Mouse (Mus musculus): Measurements from ENCODE around the gene Cngb1. TPM values are rescaled to one million over a fixed set of nuclear protein-coding genes. Genes with fewer than 3 reads are reported as not detected.
"Not testable (repeated sequence)": the region's sequence is repeated elsewhere in the genome, so short reads cannot be mapped to it uniquely, and the experiment has no call there.

Cngb1 gene
- polyA plus RNA-seq, 1 experiment from 2014 or later, result 0.04 TPM

GRCm38 (mm10) chr8:95255611-95256010, 50.8 kb downstream of the Cngb1 start:
- Histone ChIP-seq H3K4me1 (0 out of 2 replicates have a peak, but pooled peaks cover 5% of the 10 kb centered on the region), H3K36me3 (no peaks in the 10 kb centered on the region), H3K4me3 (no peak overlapping the region), H3K27ac (no peak overlapping the region), H3K27me3 (ENCODE audit: low read depth, poor library complexity, severe bottlenecking) (no peaks in the 10 kb centered on the region), H3K9me3 (replicated peaks) (no peaks in the 10 kb centered on the region)
- 82% methylated on average over 10 of the region's 10 CpGs for WGBS
- no peak for DNase-seq (ENCODE audit: low spot score)

DNA sequence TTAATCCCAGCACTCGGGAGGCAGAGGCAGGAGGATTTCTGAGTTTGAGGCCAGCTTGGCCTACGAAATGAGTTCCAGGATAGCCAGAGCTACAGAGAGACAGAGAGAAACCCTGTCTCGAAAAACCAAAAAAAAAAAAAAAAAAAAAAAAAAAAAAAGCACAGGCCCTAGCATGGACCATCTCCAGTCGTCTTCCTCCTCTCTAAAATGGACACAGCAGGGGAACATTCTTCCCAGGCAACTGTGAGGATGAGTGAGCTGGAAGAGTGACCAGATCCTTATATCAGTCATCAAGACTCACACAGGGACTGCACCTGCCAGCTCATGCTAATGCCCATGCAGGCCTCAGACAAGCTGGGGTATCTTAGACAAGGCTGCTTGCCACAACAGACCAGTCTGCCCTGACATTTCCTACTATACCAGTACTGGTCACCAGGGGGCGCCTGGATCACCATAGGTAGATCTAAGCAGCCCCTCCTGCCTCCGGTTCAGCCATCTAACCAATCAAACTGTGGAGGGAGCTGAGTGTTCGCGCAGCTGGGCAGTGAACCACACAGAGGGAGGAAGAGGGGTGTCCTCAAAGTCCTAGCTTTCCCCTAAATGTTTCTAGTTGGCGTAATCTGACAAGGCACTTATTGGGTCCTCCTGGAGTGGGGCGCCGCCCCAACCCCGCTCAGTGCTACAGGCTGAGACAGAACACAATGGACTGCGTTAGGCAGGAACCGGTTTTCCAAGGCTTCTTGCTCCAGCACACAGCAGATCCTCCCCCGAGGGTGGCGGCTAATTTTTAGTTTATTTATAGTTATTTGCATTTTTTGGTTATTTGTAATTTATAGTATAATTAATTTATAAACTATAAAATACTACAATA, 51.6 kb downstream of the Cngb1 start:
- 25% methylated on average over 16 of the region's 16 CpGs for WGBS

DNA sequence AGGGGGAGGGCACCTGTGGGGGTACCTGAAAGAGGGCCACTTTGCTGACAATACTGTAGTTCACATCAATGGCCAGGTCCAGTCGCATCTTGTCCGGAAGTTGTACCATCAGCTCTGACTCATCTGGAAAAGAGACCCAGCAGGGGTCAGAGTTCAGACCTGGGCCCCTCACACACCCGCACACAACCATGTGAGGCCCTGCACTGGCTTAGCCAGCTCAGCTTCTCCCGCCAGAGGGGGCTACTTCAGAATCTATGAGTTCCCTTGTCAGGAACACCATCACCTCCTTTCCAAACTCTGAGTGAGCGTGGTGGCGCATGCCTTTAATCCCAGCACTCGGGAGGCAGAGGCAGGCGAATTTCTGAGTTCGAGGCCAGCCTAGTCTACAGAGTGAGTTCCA, 54.3 kb downstream of the Cngb1 start:
- 67% methylated on average over 9 of the region's 9 CpGs for WGBS
- H3K27me3 ChIP-seq (ENCODE audit: low read depth, poor library complexity, severe bottlenecking), result no peaks in the 10 kb centered on the region
- no peak overlapping the region for H3K4me3 ChIP-seq
- no peaks in the 10 kb centered on the region for H3K36me3 ChIP-seq
- H3K27ac ChIP-seq, result no peak overlapping the region
- DNase-seq (ENCODE audit: low spot score), result no peak
- H3K9me3 ChIP-seq (replicated peaks), result no peaks in the 10 kb centered on the region
- 0 out of 2 replicates have a peak, but pooled peaks cover 5% of the 10 kb centered on the region for H3K4me1 ChIP-seq

More for the DNA sequence above, 51.6 kb downstream of the Cngb1 start:
- DNase-seq (ENCODE audit: low spot score), result peak; percentile 96
- Histone ChIP-seq H3K27me3 (ENCODE audit: low read depth, poor library complexity, severe bottlenecking) (no peaks in the 10 kb centered on the region), H3K4me1 (0 out of 2 replicates have a peak, but pooled peaks cover 5% of the 10 kb centered on the region), H3K27ac (peak overlapping the region; percentile 76; the same call in 1 of the 2 replicates), H3K36me3 (no peaks in the 10 kb centered on the region), H3K9me3 (replicated peaks) (no peaks in the 10 kb centered on the region), H3K4me3 (peak overlapping the region; percentile 45)

DNA sequence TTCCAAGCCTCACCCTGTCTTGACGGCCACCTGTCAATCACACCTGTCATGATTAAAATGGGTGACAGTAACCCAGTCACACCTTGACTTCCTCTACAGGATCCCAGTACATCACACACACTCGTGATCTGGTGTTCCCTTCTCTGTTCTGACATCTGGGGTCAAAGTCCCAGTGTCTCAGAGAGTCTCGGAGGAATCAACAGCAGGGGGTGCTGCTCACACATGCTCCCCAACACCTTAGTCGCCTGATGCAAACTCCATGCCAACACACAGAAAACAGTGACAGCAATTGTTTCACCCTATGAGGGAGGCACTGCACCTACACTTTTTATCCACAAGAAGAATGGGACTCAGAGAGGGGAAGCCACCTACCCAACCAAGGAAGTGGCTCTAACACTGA, 56.5 kb downstream of the Cngb1 start:
- Histone ChIP-seq H3K27ac (no peak overlapping the region), H3K4me3 (no peak overlapping the region), H3K9me3 (replicated peaks) (no peaks in the 10 kb centered on the region), H3K27me3 (ENCODE audit: low read depth, poor library complexity, severe bottlenecking) (no peaks in the 10 kb centered on the region), H3K4me1 (0 out of 2 replicates have a peak, but pooled peaks cover 3% of the 10 kb centered on the region), H3K36me3 (no peaks in the 10 kb centered on the region)
- DNase-seq (ENCODE audit: low spot score), result no peak
- WGBS, result 61% methylated on average over 4 of the region's 4 CpGs

- DNase-seq (ENCODE audit: low spot score), result no peak
- WGBS, result 76% methylated on average over 5 of the region's 5 CpGs
- H3K9me3 ChIP-seq (replicated peaks), result no peaks in the 10 kb centered on the region
- H3K4me1 ChIP-seq, result peaks cover 7% of the 10 kb centered on the region
- no peak overlapping the region for H3K27ac ChIP-seq
- H3K4me3 ChIP-seq, result no peak overlapping the region
- no peaks in the 10 kb centered on the region for H3K27me3 ChIP-seq (ENCODE audit: low read depth, poor library complexity, severe bottlenecking)
- H3K36me3 ChIP-seq, result no peaks in the 10 kb centered on the region
Observed at GRCm38 (mm10) chr8:95247277-95247676, 59.1 kb downstream of the Cngb1 start.

GRCm38 (mm10) chr8:95245180-95245579, 61.2 kb downstream of the Cngb1 start:
- H3K4me3 ChIP-seq, result no peak overlapping the region
- H3K27me3 ChIP-seq (ENCODE audit: low read depth, poor library complexity, severe bottlenecking), result no peaks in the 10 kb centered on the region
- H3K4me1 ChIP-seq, result peaks cover 4% of the 10 kb centered on the region
- 87% methylated on average over 5 of the region's 5 CpGs for WGBS
- no peak overlapping the region for H3K27ac ChIP-seq
- no peaks in the 10 kb centered on the region for H3K36me3 ChIP-seq
- DNase-seq (ENCODE audit: low spot score), result no peak
- no peaks in the 10 kb centered on the region for H3K9me3 ChIP-seq (replicated peaks)

DNA sequence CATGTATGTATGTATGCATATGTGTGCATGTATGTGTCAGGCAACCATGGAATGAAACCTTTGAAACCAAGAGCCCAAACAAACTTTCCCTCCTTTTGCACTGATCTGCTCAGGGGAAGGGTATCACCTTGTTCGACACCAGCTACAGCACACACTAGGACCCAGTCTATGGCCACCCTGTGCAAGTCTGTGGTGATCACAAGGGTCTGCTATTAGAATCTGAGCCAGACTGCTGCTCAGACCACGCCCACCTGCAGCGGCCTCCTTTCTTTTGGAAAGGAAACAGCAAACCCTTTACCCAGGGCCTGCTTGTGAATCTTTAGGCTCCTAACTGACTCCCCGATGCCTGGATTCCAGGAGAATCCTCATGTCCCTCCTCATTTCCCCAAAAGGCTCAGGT, 62.5 kb downstream of the Cngb1 start:
- Histone ChIP-seq H3K27me3 (ENCODE audit: low read depth, poor library complexity, severe bottlenecking) (no peaks in the 10 kb centered on the region), H3K4me3 (no peak overlapping the region), H3K9me3 (replicated peaks) (no peaks in the 10 kb centered on the region), H3K4me1 (peaks cover 4% of the 10 kb centered on the region), H3K27ac (no peak overlapping the region), H3K36me3 (no peaks in the 10 kb centered on the region)
- DNase-seq (ENCODE audit: low spot score), result no peak
- WGBS, result 75% methylated on average over 4 of the region's 4 CpGs

GRCm38 (mm10) chr8:95242826-95243571, 63.4 kb downstream of the Cngb1 start:
- no peak overlapping the region for H3K4me3 ChIP-seq
- H3K27ac ChIP-seq, result no peak overlapping the region
- no peaks in the 10 kb centered on the region for H3K9me3 ChIP-seq (replicated peaks)
- DNase-seq (ENCODE audit: low spot score), result no peak
- H3K36me3 ChIP-seq, result no peaks in the 10 kb centered on the region
- H3K4me1 ChIP-seq, result peaks cover 4% of the 10 kb centered on the region
- H3K27me3 ChIP-seq (ENCODE audit: low read depth, poor library complexity, severe bottlenecking), result no peaks in the 10 kb centered on the region
- 55% methylated on average over 12 of the region's 12 CpGs for WGBS

- Histone ChIP-seq H3K9me3 (replicated peaks) (no peaks in the 10 kb centered on the region), H3K27ac (no peak overlapping the region), H3K4me3 (no peak overlapping the region), H3K27me3 (ENCODE audit: low read depth, poor library complexity, severe bottlenecking) (no peaks in the 10 kb centered on the region), H3K36me3 (no peaks in the 10 kb centered on the region), H3K4me1 (peaks cover 4% of the 10 kb centered on the region)
- 90% methylated on average over 26 of the region's 26 CpGs for WGBS
- no peak for DNase-seq (ENCODE audit: low spot score)
Observed at GRCm38 (mm10) chr8:95242099-95242825, 64.1 kb downstream of the Cngb1 start.

DNA sequence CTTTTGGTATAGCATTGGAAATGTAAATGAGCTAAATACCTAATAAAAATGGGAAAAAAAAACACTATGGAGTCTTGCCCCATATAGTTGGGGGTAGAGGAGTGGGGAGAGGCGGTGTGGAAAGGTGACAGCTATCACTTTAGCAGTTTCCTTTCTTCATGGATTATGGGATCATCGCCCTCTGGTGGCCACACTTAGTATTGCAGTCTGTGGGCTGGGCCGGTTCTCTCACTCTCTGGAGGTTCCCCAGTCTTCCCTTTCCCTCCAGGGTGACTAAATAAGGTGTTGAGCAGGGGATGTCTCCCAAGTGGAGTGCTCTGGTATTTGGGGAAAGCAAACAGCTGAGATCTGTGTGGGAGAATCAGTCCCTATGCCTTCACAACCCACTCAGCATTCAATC, 70.7 kb downstream of the Cngb1 start:
- no peak overlapping the region for H3K27ac ChIP-seq
- H3K4me3 ChIP-seq, result no peak overlapping the region
- H3K27me3 ChIP-seq (ENCODE audit: low read depth, poor library complexity, severe bottlenecking), result no peaks in the 10 kb centered on the region
- peak; percentile 85 for DNase-seq (ENCODE audit: low spot score)
- 7% methylated on average over 3 of the region's 3 CpGs for WGBS
- no peaks in the 10 kb centered on the region for H3K4me1 ChIP-seq
- H3K9me3 ChIP-seq (replicated peaks), result no peaks in the 10 kb centered on the region
- H3K36me3 ChIP-seq, result no peaks in the 10 kb centered on the region

DNA sequence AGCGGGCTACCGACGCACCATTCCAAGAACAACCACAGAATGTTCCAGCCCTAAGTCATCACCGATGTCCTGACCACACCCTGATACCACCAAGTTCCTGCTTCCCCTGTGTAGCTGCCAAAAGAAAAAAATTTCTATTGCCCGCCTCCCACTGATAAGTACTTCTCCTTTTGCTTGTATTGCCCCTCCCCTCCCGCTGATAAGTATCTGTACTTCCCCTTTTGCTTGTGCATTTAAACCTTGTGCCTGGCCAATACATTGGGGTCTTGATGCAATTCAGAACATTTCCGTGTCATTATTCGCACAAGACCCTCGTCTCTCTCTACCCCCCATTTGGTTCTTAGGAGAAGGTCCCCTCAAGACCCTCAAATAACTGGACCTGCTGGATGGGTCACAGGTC, 76.3 kb downstream of the Cngb1 start:
- 95% methylated on average over 9 of the region's 9 CpGs for WGBS
- not testable (repeated sequence) for H3K27ac ChIP-seq; H3K36me3 ChIP-seq; H3K9me3 ChIP-seq (replicated peaks); H3K4me3 ChIP-seq; H3K27me3 ChIP-seq (ENCODE audit: low read depth, poor library complexity, severe bottlenecking); DNase-seq (ENCODE audit: low spot score)
- H3K4me1 ChIP-seq, result peaks cover 12% of the 10 kb centered on the region

DNA sequence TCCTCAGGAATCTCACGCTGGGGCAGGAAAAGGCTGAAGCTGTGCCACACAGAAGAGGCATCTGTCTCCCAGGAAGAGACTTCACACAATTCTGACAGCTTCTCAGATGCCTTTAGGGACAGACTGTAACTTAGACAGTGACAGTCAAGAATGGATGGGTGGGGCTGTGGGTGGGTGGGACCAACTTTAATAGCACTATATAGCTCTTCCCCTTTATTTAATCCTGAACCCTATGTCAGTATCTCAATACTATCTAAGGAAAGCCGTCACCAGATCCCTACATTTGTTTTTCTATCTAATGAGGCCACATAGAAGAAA, 79.3 kb downstream of the Cngb1 start:
- Histone ChIP-seq H3K4me1 (peaks cover 12% of the 10 kb centered on the region), H3K27me3 (ENCODE audit: low read depth, poor library complexity, severe bottlenecking) (no peaks in the 10 kb centered on the region), H3K36me3 (no peaks in the 10 kb centered on the region), H3K9me3 (replicated peaks) (no peaks in the 10 kb centered on the region), H3K27ac (no peak overlapping the region), H3K4me3 (no peak overlapping the region)
- no peak for DNase-seq (ENCODE audit: low spot score)
- WGBS, result 40% methylated on average over 2 of the region's 2 CpGs

Measured in limb, embryonic 10.5 days (tissue).